Mouse (Mus musculus) intestine, postnatal 0 days (tissue): ENCODE data around the gene Rab11a. TPM values are rescaled to one million over a fixed set of nuclear protein-coding genes. Genes with fewer than 3 reads are reported as not detected.

Source experiments
- ATAC-seq: fragments of 200-750 bp; cut with Nextera tagmentation; 2 replicates; pipeline ENCODE4 v1.8.0; 2017; ENCODE audit warnings: mild to moderate bottlenecking, moderate TSS enrichment, moderate library complexity
- H3K27ac ChIP-seq: fragments of 300-500 bp; sonication (generic); 2 replicates; pipeline ENCODE4 v1.5.1; 2014; ENCODE audit warnings: mild to moderate bottlenecking, low read depth, low read length, moderate library complexity
- H3K27me3 ChIP-seq: fragments of 300-500 bp; sonication (generic); replicated peaks from 2 replicates; pipeline ENCODE4 v1.6.1; 2014; ENCODE audit warnings: low read length, mixed read lengths; ENCODE audit not compliant: control insufficient read depth, insufficient read depth
- H3K36me3 ChIP-seq: fragments of 300-500 bp; sonication (generic); 2 replicates; pipeline ENCODE4 v1.6.1; 2014; ENCODE audit warnings: mild to moderate bottlenecking, moderate library complexity; ENCODE audit not compliant: control insufficient read depth, insufficient read depth
- H3K4me1 ChIP-seq: fragments of 300-500 bp; sonication (generic); replicated peaks from 2 replicates; pipeline ENCODE4 v1.6.1; 2014; ENCODE audit warnings: antibody characterized with exemption, low read length, mixed read lengths; ENCODE audit not compliant: control insufficient read depth, insufficient read depth
- H3K4me2 ChIP-seq: fragments of 300-500 bp; sonication (generic); replicated peaks from 2 replicates; pipeline ENCODE4 v1.6.1; 2014; ENCODE audit warnings: low read depth, mild to moderate bottlenecking, moderate library complexity
- H3K4me3 ChIP-seq: fragments of 300-500 bp; sonication (generic); 2 replicates; pipeline ENCODE4 v1.5.1; 2014; ENCODE audit warnings: low read depth, low read length
- H3K9ac ChIP-seq: fragments of 300-500 bp; sonication (generic); 2 replicates; pipeline ENCODE4 v1.6.1; 2014; ENCODE audit warnings: mild to moderate bottlenecking, low read depth, low read length
- H3K9me3 ChIP-seq: fragments of 300-500 bp; sonication (generic); 2 replicates; pipeline ENCODE4 v1.6.1; 2016; ENCODE audit warnings: mixed run types; ENCODE audit not compliant: control insufficient read depth
- CTCF ChIP-seq: sonication (generic); IDR thresholded peaks from 2 replicates; pipeline ENCODE4 v1.5.1; 2016; ENCODE audit warnings: low read depth, mild to moderate bottlenecking, control low read depth, antibody characterized with exemption, moderate library complexity
- WGBS: fragments of 180-500 bp; shearing (Covaris S2); extraction: QIAGEN DNeasy Blood & Tissue Kit; methylation state at CpG from one replicate; pipeline ENCODE4 v1.1.7; 2014; 5-methylcytosine and 5-hydroxymethylcytosine counted together
- polyA plus RNA-seq: library from polyadenylated mRNA; unstranded; fragments of >200 nt; fragmentation: Nextera tagmentation; extraction: Ambion mirVana; gene quantifications from 2 replicates; pipeline ENCODE4 v1.2.1, GENCODE M21; 2015

The Rab11a gene
- polyA plus RNA-seq, 1 experiment from 2014 or later = 1,986 TPM

- Histone ChIP-seq H3K27me3 (no peaks in the 10 kb centered on the region), H3K4me2 (no peak overlapping the region), H3K27ac (no peak overlapping the region), H3K9me3 (no peaks in the 10 kb centered on the region), H3K9ac (no peak overlapping the region), H3K36me3 (peaks cover 31% of the 10 kb centered on the region), H3K4me1 (peaks cover 24% of the 10 kb centered on the region), H3K4me3 (no peak overlapping the region)
- ATAC-seq = no peak
- TF ChIP-seq CTCF = no peak
- WGBS = 97% methylated on average over 1 of the region's 1 CpGs
These were observed 39.0 kb downstream of the Rab11a start for GRCm38 (mm10) chr9:64698586-64698985.

GRCm38 (mm10) chr9:64697677-64698076, 39.9 kb downstream of the Rab11a start:
- Histone ChIP-seq H3K9me3 (no peaks in the 10 kb centered on the region), H3K27me3 (no peaks in the 10 kb centered on the region), H3K36me3 (peaks cover 31% of the 10 kb centered on the region), H3K4me1 (peaks cover 24% of the 10 kb centered on the region), H3K4me3 (no peak overlapping the region), H3K4me2 (no peak overlapping the region), H3K27ac (0 out of 2 replicates have a peak overlapping the region, but pooled peaks have one; percentile 75), H3K9ac (no peak overlapping the region)
- TF ChIP-seq CTCF = no peak
- WGBS = 81% methylated on average over 5 of the region's 5 CpGs
- ATAC-seq = no peak

- Histone ChIP-seq H3K9ac (no peak overlapping the region), H3K27me3 (no peaks in the 10 kb centered on the region), H3K4me1 (peaks cover 17% of the 10 kb centered on the region), H3K4me2 (no peak overlapping the region), H3K27ac (peak overlapping the region; percentile 75), H3K4me3 (no peak overlapping the region), H3K36me3 (peaks cover 31% of the 10 kb centered on the region), H3K9me3 (no peaks in the 10 kb centered on the region)
- ATAC-seq = no peak
- no peak for TF ChIP-seq CTCF
- WGBS = 85% methylated on average over 1 of the region's 1 CpGs
These were observed 40.6 kb downstream of the Rab11a start for GRCm38 (mm10) chr9:64697006-64697405.

GRCm38 (mm10) chr9:64696404-64696803, 41.2 kb downstream of the Rab11a start:
- no peak overlapping the region for H3K9ac ChIP-seq
- H3K36me3 ChIP-seq = peaks cover 31% of the 10 kb centered on the region
- H3K4me1 ChIP-seq = peaks cover 11% of the 10 kb centered on the region
- peak overlapping the region; percentile 75 for H3K27ac ChIP-seq
- H3K9me3 ChIP-seq = no peaks in the 10 kb centered on the region
- H3K27me3 ChIP-seq = no peaks in the 10 kb centered on the region
- WGBS = 80% methylated on average over 4 of the region's 4 CpGs
- H3K4me3 ChIP-seq = no peak overlapping the region
- ATAC-seq = peak; percentile 17
- no peak overlapping the region for H3K4me2 ChIP-seq
- TF ChIP-seq CTCF = no peak

- no peak overlapping the region for H3K4me2 ChIP-seq
- ATAC-seq = no peak
- 100% methylated on average over 1 of the region's 1 CpGs for WGBS
These were observed 42.3 kb downstream of the Rab11a start for GRCm38 (mm10) chr9:64695266-64695665.

GRCm38 (mm10) chr9:64693094-64693493, 44.5 kb downstream of the Rab11a start:
- Histone ChIP-seq H3K27me3 (no peaks in the 10 kb centered on the region), H3K36me3 (peaks cover 23% of the 10 kb centered on the region), H3K4me2 (no peak overlapping the region), H3K27ac (no peak overlapping the region), H3K9ac (no peak overlapping the region), H3K4me1 (no peaks in the 10 kb centered on the region), H3K9me3 (no peaks in the 10 kb centered on the region), H3K4me3 (no peak overlapping the region)
- no peak for ATAC-seq
- no peak for TF ChIP-seq CTCF
- 61% methylated on average over 2 of the region's 2 CpGs for WGBS

More at GRCm38 (mm10) chr9:64695266-64695665, 42.3 kb downstream of the Rab11a start:
- Histone ChIP-seq H3K4me1 (peaks cover 7% of the 10 kb centered on the region), H3K9ac (no peak overlapping the region), H3K36me3 (peaks cover 31% of the 10 kb centered on the region), H3K4me3 (no peak overlapping the region), H3K27ac (no peak overlapping the region), H3K9me3 (no peaks in the 10 kb centered on the region), H3K27me3 (no peaks in the 10 kb centered on the region)
- TF ChIP-seq CTCF = no peak

- Histone ChIP-seq H3K36me3 (peaks cover 13% of the 10 kb centered on the region), H3K4me3 (no peak overlapping the region), H3K27me3 (no peaks in the 10 kb centered on the region), H3K4me2 (no peak overlapping the region), H3K9ac (no peak overlapping the region), H3K27ac (no peak overlapping the region), H3K4me1 (no peaks in the 10 kb centered on the region), H3K9me3 (no peaks in the 10 kb centered on the region)
- ATAC-seq = peak; percentile 66
- 5% methylated on average over 7 of the region's 7 CpGs for WGBS
- TF ChIP-seq CTCF = peak; percentile 94
These were observed 46.4 kb downstream of the Rab11a start for GRCm38 (mm10) chr9:64691176-64691575.
